Mouse (Mus musculus) kidney, adult 9 months (tissue): ENCODE data around the gene Isy1.

Experiments
- DNase-seq: peaks from one replicate; pipeline ENCODE4 v3.0.0; 2022

Isy1 gene

GRCm38 (mm10) chr6:87802462-87802861 is 36.1 kb downstream of the Isy1 start:
- DNase-seq, result no peak

- DNase-seq, result no peak
Observed at GRCm38 (mm10) chr6:87799576-87799975, 39.0 kb downstream of the Isy1 start.

- no peak for DNase-seq
Observed at GRCm38 (mm10) chr6:87797321-87797720, 41.3 kb downstream of the Isy1 start.

- DNase-seq, result no peak
Observed at GRCm38 (mm10) chr6:87796251-87796880, 42.2 kb downstream of the Isy1 start.

GRCm38 (mm10) chr6:87795385-87796150 is 43.0 kb downstream of the Isy1 start:
- no peak for DNase-seq

GRCm38 (mm10) chr6:87793821-87794510 is 44.6 kb downstream of the Isy1 start:
- DNase-seq, result no peak

- DNase-seq, result no peak
Observed at GRCm38 (mm10) chr6:87791826-87792225, 46.8 kb downstream of the Isy1 start.

- DNase-seq, result peak; percentile 35
Observed at GRCm38 (mm10) chr6:87790779-87791480, 47.7 kb downstream of the Isy1 start.

GRCm38 (mm10) chr6:87789791-87790190 is 48.8 kb downstream of the Isy1 start:
- DNase-seq, result no peak

- DNase-seq, result peak; percentile 62
Observed at GRCm38 (mm10) chr6:87788896-87789587, 49.6 kb downstream of the Isy1 start.

GRCm38 (mm10) chr6:87788266-87788895 is 50.2 kb downstream of the Isy1 start:
- no peak for DNase-seq

GRCm38 (mm10) chr6:87787108-87787890 is 51.3 kb downstream of the Isy1 start:
- no peak for DNase-seq

GRCm38 (mm10) chr6:87786621-87787020 is 52.0 kb downstream of the Isy1 start:
- DNase-seq, result no peak

GRCm38 (mm10) chr6:87784033-87784432 is 54.6 kb downstream of the Isy1 start:
- DNase-seq, result no peak

- DNase-seq, result no peak
Observed at GRCm38 (mm10) chr6:87780546-87781301, 57.9 kb downstream of the Isy1 start.

GRCm38 (mm10) chr6:87779174-87780165 is 59.1 kb downstream of the Isy1 start:
- DNase-seq, result no peak

GRCm38 (mm10) chr6:87778294-87779173 is 60.1 kb downstream of the Isy1 start:
- DNase-seq, result peak; percentile 35

GRCm38 (mm10) chr6:87777842-87778241 is 60.8 kb downstream of the Isy1 start, which contains the start of gene Gp9:
Gene Gp9 (plus strand): TSS chr6:87778072.
- no peak for DNase-seq
